Mouse (Mus musculus): ENCODE results near the gene Snap29.

Snap29 gene

GRCm38 (mm10) chr16:17474091-17474490, 68.3 kb downstream of the Snap29 start:
- peak; percentile 31 for DNase-seq (ENCODE audit: low spot score)

- DNase-seq (ENCODE audit: low spot score), result no peak
Observed at GRCm38 (mm10) chr16:17474761-17475160, 69.0 kb downstream of the Snap29 start.

- no peak for DNase-seq (ENCODE audit: low spot score)
Observed at GRCm38 (mm10) chr16:17475326-17475725, 69.5 kb downstream of the Snap29 start.

- DNase-seq (ENCODE audit: low spot score), result no peak
Observed at GRCm38 (mm10) chr16:17478331-17478943, 72.7 kb downstream of the Snap29 start.

All from urinary bladder, postnatal 14 days (tissue).